Mouse (Mus musculus) urinary bladder, postnatal 10 days (tissue): ENCODE measurements around the gene 9830107B12Rik.
"Not testable (repeated sequence)": the region's sequence is repeated elsewhere in the genome, so short reads cannot be mapped to it uniquely, and the experiment has no call there.

ENCODE experiments used
- DNase-seq: peaks from one replicate; pipeline ENCODE4 v3.0.0; 2022; ENCODE audit warnings: low spot score

Gene 9830107B12Rik

DNA sequence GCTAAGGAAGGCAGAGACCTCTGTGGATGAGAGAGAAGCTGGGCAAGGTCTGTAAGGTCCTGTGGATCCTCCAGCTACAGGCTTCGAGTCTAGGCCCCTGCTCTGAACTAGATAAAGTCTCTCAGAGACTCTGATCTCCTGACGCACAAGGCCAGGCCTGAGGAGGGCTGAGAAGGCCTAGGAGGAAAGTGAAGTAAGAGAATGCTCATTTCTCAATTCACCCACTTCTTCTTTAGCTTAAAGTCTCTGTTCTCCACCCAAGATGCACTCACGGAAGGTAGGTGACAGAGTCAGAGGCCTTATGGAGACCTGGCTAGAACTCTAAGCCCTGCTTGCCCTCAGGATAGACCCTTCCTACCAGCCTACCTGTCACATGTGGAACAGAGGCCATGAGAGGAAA lies at the start of gene 9830107B12Rik:
TSS of gene 9830107B12Rik (minus strand) at position 149 of the 400 bp plus-strand sequence.
- no peak for DNase-seq

DNA sequence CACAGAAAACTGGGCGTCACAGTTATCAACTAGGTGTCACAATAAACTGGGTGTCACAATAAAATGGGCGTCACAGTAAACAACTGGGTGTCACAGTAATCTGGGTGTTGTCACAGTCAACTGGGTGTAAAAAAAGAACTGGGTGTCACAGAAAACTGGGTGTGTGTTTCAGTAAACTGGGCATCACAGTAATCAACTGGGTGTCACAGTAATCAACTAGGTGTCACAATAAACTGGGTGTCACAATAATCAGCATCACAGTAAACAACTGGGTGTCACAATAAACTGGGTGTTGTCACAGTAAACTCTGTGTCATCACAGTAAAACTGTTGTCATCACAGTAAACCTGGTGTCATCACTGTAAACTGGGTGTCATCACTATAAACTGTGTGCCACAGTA lies 46.3 kb upstream of the 9830107B12Rik start:
- no peak for DNase-seq

DNA sequence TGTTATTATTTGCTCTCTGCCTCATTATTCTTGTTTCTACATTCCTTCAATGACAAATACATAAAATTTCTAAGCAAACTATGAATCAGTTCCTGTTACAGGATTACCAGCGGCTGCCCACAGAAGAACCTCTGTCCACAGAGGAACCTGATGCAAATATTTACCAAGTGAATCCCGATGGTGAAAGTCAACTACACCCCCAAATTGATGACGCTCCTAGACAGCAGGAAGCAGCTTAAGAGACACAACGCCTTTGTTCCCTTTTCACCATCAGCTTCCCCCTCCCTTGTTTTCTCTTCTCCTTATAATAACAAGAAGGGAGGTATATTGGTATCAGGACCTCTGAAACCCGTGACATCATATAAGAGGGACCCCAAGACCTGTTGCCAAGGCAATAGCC lies 39.2 kb upstream of the 9830107B12Rik start:
- DNase-seq: no peak

DNA sequence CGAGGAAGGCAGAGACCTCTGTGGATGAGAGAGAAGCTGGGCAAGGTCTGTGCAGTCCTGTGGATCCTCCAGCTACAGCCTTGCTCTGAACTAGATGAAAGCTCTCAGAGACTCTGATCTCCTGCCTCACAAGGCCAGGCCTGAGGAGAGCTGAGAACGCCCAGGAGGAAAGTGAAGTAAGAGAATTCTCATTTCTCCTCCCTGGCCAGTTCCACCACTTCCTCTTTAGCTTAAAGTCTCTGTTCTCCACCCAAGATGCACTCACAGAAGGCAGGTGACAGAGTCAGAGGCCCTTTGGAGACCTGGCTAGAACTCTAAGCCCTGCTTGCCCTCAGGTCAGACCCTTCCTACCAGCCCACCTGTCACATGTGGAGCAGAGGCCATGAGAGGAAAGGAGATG lies 21.0 kb upstream of the 9830107B12Rik start, which contains the start of gene A530064D06Rik:
TSS of gene A530064D06Rik (minus strand) at position 173 of the 400 bp plus-strand sequence.
- not testable (repeated sequence) for DNase-seq

DNA sequence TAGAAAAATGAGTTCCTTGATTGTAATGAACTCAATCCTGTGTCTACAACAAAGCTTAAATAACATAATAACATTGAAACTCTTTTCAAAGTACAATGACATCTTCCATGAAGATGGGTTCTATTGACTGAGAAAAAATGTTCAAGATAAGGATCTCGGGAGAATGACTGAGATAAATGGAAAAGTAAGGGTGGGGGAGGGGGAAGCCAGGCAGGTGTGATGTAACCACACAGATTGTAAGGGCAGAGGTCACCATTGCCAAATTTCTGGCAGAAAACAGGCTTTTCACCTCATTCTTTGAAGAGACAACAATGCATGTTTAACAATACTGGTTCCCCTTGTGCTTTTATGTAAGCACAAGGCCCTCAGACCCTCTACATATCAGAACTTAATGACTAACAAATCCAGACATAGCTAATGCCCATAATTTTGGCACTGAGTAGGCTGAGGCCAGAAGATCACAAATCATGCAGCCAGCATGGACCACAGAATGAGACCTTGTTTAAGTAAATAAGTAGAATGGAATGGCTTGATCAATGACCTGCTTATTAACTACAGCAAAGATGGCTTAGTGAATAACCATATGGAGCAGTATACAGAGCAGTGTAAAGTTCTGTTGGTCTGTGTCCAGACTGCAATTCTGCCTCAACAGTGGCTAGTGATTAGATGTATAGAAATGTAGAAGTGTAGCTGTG lies 11.5 kb upstream of the 9830107B12Rik start:
- DNase-seq: no peak

DNA sequence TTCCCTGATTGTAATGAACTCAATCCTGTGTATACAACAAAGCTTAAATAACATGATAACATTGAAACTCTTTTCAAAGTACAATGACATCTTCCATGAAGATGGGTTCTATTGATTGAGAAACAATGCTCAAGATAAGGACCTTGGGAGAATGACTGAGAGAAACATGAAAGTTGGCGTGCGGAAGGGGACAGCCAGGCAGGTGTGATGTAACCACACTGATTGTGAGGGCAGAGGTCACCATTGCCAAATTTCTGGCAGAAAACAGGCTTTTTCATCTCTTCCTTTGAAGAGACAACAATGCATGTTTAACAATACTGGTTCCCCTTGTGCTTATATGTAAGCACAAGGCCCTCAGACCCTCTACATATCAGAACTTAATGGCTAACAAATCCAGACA lies 13.3 kb downstream of the 9830107B12Rik start:
- no peak for DNase-seq

DNA sequence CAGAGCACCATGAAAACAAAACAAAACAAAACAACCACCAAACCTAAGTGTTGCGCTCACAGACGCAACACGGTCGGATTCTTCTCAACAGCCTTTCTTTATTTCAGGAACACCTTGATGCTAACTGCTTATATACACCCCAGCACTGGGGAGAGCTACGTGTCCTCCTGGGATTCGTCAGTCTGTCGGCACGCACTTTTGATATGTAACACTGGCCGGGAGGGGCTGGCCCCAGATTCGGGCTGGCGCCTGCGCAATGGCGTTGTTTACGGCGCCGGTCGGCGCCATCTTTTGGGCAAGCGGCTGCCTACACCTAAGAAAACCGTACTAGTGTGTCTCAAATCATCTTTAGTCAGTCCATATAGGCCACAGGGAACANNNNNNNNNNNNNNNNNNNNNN lies 25.6 kb downstream of the 9830107B12Rik start:
- DNase-seq: no peak

DNA sequence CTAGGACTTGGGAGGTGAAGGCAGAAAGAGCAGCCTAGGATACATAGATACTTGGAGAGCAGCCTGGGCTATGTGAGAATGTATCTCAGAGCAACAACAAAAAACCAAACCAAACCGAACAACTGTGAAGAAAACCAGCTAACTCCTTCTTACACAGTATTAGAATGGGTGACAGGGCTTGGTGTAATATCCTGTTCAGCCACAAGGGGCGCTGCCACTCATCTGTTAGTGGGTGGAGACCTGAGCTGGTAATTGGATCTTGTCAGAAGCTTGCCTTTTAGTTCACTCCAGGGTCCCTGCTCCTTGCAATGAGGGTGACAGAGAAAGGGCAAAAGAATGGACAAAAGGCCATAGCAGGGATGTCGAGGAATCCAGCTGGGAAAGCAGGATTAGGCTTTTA lies 26.4 kb downstream of the 9830107B12Rik start:
- DNase-seq: peak; percentile 47

DNA sequence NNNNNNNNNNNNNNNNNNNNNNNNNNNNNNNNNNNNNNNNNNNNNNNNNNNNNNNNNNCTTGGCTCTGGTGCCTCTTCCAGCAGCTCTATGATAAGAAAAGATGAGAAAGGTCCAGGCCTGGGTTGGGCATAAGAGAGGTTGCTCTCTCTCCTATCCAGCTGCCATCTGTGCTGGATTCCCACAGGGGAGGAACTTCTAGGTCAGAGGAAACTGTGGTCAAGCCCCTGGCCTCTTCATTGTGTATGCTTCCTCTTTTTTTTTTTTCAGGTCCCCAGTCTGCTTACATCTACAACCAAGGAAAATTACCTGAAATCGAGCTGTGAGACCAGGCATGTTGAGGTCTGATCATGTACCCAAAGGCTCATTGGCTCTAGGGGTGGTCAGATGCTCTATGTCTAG lies 27.5 kb downstream of the 9830107B12Rik start:
- DNase-seq: no peak

DNA sequence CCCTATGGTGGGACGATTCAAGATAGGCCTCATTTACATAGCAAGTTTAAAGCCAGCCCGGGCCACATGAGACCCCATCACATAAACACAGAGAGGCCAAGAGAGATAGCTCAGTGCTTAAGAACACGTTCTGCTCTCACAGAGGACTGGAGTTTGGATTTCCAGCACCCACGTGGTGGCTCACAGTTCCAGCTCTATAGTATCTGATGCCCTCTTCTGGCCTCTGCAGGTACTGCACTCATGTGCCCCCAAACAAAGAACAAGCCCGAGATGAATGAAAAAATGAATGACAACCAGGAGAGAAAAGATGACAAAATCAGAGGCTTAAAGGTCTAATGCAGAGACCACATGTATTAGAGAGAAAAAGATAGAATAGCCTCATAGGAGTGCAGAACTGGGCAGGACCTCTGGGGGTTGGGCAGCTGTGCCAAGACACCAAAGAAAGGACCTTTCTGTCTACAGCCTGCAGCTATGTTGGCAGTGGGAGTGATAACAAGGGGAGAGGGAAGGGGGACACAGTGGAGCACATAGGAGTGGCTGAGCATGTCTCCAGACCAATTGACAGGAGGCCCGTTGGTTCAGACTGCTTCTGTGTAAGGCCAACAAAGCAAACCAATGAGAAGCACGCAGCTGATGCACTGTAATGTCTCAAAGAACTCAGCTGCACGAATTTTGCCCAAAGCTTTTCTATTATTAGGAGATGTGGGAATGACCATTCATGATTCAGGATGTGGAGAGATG lies 35.4 kb downstream of the 9830107B12Rik start:
- no peak for DNase-seq

DNA sequence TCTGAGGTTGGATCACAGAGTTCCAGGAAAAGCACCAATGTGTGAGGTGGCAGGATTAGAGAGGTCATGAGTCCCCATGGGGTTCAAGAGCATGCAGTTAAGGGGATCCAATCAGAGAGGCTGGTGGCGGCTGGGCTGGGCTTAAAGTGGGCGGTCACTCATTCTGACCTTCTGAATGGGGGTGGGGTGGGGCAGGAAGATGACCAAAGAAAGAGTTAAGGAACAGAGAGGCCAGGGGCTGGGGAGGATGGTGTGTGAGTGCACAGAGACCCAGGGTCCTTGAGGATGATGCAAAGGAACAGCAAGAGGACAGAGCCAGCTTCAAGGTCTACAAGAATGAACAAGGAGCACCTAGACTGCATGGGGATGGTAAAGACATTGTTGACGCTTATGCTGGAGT lies 37.5 kb downstream of the 9830107B12Rik start:
- no peak for DNase-seq

DNA sequence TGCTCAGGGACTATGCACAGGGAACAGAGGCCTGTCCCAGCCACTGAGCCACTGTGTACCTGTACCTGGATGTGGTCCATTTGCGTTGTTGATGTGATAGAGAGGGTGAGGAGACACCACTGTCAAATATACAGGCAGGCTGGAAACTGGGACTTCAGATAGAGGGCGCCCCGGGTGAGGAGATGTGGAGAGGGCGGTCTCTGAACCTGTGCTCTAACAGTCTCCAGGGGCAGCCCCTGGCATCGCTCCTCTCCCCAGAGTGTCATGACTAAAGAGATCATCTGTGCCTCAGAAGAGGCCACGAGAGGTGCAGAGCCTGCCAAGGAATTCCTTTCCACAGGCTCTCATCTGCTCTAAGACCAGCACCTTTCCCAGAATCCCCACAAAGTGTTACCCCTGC lies 38.2 kb downstream of the 9830107B12Rik start:
- DNase-seq: no peak

DNA sequence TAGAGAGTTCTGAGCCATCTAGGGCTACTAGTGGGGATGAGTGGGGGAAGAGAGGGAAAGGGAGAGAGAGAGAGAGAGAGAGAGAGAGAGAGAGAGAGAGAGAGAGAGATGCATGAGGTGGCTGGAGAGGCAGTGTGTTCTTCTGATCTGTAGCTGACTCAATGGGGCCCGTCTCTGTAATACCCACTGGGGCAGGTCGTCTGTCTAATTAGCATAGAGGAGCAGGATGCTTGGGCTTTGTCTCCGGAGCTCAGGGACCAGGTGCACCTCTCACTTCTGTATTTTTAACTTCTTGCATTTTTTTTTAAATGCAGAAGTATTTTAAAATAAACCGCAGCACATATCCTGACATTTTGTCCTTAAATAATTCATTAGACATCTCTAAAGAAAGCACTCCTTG lies 38.7 kb downstream of the 9830107B12Rik start:
- DNase-seq: no peak

DNA sequence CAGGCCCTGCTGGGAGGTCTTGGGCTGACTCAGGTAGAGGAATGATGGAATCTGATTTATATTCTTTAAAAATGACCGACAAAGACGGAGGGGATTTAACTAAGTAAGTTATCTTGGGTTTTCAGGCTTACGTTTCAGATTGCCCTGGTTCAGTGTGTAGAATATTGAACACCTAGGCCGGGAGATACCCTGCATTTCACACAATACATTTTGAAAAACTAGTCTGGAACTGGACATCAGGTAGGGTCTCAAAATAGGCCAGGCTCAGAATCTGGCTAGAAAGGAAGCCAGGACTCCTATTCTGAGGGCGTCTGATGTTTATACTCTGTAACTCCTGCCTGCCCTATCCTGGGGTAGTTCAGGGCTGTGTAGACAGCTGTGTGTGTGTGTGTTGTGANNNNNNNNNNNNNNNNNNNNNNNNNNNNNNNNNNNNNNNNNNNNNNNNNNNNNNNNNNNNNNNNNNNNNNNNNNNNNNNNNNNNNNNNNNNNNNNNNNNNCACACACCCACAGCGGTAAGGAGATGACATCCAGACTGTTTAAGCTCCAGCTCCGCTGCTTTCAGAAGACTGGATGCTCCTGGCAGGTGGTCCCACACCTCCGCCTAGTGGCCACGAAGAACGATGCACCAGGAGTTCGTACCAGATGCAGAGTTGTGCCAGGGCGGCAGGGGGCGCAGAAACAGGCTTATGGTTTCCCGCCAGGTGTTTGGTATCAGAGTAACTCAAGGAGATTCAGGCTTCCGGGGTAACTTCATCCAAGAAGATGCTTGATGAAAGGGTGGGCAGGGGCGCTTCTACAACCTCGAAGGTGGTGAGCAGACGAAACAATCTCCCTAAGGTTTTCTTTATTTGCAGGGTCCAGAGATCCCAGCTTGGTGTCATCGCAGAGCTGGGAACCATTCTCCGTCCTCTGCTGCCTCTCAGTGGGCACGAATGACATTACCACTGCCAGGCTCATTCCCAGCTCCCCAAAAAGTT lies 45.3 kb downstream of the 9830107B12Rik start:
- peak; percentile 35 for DNase-seq

DNA sequence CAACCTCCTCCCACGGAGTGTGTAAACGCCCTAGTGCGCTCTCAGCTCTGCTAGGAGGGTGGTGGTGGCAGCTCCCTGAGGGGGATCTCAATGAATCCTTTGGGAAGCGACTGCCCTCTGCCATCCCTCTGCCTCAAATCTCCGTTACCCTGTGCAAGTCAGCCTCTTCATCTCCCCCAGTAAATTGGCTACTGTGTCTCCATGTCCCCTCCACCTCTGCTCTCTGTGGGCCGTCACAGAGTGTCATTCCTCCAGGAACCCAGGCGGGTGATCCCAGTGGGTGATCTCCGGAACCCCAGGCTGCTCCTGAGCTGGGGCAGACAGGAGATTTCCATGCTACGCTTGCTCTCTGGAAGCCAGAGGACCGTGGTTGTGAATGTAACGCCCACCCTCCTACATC lies 46.8 kb downstream of the 9830107B12Rik start:
- no peak for DNase-seq

DNA sequence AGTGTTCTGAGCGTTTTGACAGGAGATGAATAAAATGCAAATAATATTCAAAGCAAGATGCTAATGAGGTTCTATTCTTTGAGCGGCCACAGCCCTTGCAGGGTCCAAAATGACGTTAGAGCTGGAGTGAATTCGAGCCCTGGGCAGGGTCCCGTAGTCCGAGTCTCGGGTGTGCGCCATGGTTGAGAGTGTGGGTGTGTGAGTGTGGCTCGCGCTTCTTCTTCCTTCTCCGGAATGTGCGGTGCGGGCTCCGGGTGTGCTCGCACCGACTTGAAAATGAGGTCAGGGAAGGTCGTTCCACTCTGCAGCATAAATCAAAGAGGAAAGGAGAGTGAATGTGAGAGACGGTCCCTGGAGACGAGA lies 47.6 kb downstream of the 9830107B12Rik start:
- no peak for DNase-seq

DNA sequence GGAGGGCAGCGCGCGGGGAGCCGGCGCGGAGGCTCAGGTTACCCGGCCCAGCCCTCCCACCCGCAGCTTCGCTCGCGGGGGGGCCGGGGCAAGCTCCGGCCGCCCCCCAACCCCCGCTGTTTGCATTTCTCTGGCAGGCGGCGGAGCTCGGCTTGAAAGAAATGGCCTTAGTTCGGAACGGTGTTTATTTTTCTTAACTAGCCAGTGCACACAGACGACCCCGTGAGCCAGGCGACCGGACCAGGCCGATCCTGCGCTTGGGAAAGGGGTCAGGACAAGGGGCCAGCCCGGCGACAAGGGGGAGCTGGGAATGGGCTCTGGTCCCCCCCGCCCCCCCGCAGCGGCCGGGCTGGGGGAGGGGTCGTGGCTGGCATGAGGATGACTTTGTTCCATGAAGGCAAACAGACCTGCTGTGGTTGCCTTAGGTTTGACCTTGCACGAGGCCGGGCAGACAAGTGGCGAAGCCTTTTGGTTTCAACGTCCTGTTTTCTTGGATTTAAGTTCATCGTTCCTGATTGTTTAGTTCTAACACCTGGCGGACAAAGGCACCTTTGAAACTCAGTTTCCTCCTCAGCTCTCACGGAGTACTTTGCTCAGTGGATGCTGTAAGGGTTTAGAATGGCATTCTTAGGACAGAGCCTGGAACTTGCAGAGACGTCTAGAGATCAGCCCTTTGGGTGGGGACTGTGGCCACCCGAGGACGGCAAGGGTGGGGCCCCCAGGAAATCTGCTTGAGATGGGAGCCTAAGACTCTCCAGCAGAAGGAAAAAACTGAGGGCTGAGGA lies 48.1 kb downstream of the 9830107B12Rik start:
- no peak for DNase-seq

DNA sequence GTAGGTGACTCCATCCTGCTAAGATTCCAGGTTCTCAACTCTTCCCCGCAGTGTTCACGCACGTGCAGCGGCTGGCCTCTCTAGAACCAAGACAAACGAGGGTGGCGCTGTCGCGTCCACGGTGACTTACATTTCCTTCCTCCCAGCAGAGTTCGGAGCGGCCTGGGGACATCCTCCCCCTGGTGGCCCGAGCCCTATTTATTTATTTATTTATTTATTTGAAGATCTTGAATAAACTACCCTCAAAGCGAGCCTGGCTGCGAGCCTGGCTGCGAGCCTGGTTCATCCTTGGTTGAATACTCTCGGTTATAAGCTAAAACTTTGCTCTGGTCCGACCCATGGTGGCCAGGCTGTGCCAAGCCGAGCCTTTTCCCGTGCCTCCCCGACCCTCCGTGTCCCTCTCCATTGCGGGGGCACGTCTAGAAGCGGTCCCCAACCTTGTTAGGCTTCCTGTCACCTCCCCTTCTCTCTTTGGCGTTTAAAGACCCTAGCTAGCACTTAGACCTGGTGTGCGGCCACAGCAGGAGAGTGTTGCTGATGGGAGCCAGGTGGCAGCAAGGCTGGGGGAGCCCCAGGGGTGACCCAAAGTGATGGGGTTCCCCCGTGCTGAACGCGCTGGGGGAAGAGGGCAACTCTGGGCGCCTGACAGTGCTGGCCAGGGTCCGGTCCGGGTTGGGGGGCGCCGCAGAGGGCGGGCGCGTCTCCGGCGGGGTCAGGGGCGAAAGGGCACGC lies 48.9 kb downstream of the 9830107B12Rik start:
- no peak for DNase-seq

DNA sequence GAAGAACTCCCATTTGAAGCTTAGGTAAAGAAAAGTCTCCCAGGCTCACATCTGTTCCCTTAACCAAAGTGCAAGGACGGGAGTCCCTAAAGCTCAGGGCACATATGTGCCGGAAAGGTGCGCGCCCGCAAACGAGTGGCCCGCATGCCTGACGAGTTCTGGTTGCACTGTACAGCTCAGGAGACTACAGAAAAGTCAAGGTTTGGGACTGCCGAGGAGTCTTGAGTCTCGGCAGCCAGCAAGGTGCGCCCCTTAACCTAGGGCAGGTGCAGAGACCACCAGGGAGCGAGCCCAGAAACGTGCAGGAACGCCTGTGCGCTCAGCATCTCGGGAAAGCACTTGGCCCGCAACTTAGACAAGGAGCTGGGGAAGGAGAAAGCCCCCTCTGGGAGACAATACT lies 49.7 kb downstream of the 9830107B12Rik start:
- DNase-seq: no peak

DNA sequence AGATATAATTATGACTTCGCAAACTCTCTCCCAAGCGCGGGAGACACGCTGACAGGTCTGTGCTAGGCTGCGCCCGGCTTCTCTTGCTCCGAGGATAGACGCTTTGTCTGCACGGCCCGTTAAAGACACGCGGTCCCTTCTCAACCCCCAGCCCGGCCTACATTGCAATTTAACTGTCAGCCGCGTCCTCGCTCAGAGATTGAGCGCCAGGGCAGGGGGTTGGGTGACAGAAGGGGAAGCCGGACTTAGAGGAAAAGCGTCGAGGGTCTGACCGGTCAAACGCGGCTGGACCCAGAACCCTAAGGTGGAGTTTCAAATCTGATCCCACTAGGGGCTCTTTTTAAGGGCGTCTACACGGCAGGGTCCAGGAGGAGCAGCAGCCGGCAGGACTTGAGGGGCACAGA lies 50.3 kb downstream of the 9830107B12Rik start:
- no peak for DNase-seq
